Mouse (Mus musculus) spleen, embryonic (tissue): ENCODE data around the gene Pak1.

Source experiments
- CTCF ChIA-PET: fragments of 350-600 bp; sonication (Branson Sonifier 250); formaldehyde crosslinking; loops from one replicate; lab custom pipeline; 2022; lab: Charles Lee

Pak1 gene

GRCm38 (mm10) chr7:97788190-97788668 lies at the start of gene Pak1:
Gene Pak1, plus strand, starts transcription at chr7:97788541.
- CTCF ChIA-PET, result interaction anchor here (0.5 kb wide), 1 partner anchor 44 kb away, joined by 4 read pairs; no protein-coding TSS in a partner anchor

GRCm38 (mm10) chr7:97740948-97741347 lies 47.4 kb upstream of the Pak1 start:
- CTCF ChIA-PET, result no interaction called here

- CTCF ChIA-PET, result interaction anchor here (0.8 kb wide), 1 partner anchor 235 kb away, joined by 3 read pairs; no protein-coding TSS in a partner anchor
Observed at GRCm38 (mm10) chr7:97741756-97742291, 46.5 kb upstream of the Pak1 start.

DNA sequence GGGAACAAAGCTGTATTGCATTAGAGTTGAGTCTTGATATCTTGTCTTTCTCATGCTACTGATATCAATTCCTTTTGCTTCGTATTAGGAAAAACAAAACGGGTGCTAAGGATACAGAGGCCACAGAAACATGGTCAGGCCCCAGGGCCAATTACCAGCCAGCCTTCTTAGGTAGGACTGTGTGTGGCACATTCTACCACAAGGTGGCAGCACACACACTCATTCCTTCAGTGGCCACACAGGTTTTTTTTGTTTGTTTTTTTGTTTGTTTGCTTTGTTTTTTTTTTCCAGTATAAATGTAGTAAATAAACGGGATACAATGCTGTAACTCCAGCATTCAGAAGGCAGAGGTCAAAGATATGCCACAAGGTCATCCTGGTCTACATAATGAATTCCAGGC lies 43.0 kb upstream of the Pak1 start:
- CTCF ChIA-PET, result interaction anchor here (0.5 to 0.7 kb wide), 2 partner anchors 15 to 375 kb away, joined by 4 read pairs; no protein-coding TSS in a partner anchor

GRCm38 (mm10) chr7:97747176-97747707 lies 41.1 kb upstream of the Pak1 start:
- CTCF ChIA-PET, result interaction anchor here (0.7 to 1.1 kb wide), 2 partner anchors 373 to 503 kb away, joined by 3 to 4 read pairs; no protein-coding TSS in a partner anchor

DNA sequence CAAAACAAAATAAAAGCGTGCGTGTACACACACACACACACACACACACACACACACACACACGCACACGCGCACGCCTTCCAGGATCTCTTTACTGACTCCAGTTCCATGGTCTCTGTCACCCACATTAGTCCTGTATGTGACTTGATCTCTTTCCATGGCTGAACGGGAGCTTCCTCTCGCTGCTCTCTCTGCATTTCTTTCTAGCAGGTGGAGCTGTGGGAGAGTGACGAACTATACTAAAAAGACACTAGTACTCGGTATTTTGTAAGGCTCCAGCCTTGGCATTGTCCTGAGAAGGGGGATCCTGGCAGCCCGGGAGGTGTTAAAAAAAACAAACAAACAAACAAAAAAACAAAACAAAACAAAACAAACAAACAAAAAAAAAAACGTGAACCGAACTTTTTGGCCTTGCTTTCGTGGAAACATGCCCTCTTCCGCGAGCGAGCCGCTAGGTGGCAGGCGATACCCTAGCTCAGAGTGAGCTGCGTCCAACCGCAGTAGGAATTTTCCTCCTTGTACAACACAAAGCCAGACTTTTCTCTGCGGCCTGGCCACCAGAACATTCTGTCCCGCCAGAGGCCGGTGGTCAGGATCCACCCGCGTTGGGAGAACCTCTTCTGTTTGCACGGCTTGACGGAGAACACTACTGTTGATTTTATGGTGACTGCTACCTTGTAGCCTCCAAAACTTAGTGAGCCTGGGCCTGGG lies 40.4 kb upstream of the Pak1 start:
- CTCF ChIA-PET, result interaction anchor here (0.7 kb wide), 3 partner anchors 304 to 502 kb away, joined by 3 to 4 read pairs (median 3); no protein-coding TSS in a partner anchor

DNA sequence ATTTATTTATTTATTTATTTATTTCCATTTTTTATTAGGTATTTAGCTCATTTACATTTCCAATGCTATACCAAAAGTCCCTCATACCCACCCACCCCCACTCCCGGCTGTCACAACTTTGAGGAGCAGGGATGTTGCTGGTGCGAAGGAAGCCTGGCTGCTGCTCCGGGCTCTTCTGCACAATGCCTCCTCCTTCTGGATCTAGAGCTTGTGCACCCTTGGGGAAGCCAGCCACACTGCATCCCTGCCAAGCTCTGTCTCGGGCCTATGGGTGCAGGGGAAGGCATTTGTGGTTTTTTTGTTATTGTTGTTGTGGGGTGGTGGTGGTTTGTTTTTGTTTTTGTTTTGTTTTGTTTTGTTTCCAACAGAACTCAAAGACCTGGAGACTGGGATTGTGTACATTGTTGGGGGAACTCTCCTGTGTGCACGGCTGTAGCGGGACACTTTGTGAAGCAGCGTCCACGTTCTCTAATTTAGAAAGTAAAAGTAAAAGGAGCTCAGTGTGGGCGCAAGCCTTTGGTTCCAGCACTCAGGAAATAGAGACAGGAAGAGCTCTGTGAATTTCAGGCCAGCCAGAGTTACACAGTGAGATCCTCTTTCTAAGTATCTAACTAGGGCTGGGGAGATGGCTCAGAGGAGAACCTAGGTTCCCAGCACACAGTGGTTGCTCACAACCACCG lies 39.7 kb upstream of the Pak1 start:
- CTCF ChIA-PET, result interaction anchor here (0.5 to 0.9 kb wide), 3 partner anchors 43 to 304 kb away, joined by 4 to 8 read pairs (median 6); no protein-coding TSS in a partner anchor

DNA sequence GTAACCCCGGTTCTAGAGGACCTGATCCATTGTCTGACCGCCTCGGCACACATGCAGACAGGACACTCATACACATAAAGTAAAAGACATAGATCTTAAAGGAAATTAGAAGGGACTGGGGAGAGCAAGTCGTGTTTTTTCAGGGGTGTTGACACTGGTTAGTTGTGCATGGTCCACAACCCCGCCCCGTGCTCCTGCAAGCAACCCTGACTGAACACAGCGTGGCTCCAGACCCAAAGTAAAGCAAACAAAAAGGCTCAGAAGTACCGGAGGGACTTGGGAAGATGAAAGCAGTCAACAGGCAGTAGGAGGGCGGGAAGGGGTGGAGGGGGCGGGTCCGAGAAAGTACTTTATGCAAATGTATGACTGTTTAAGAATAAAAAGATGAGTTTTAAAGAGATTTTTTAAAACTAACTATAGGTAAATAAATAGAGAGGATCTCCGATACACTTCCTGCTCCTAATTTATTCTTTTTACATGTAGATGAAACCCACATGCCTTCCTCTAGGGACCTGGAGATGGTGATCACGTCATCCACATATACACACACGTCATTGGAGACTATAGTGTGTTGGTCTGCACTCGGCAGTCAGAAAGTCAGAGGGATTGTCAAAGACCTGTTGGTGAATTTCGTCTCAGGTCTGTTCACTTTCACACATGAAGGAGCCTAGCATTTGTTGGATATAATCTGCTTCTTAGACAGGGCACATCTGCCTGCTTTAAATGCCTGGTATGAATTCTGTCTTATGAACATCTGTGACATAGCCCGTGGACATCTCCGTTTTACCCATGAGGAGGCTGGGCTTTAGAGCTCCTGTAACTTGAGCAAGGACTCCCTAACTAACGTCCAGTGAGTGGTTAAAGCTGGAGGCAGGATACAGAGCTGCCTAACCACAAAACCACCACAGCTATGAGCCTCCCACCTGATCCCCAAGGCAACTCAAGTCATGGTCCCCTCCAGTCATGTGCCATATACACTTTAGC lies 38.8 kb upstream of the Pak1 start:
- CTCF ChIA-PET, result interaction anchor here (0.5 to 0.9 kb wide), 2 partner anchors 42 to 82 kb away, joined by 6 to 8 read pairs; no protein-coding TSS in a partner anchor

DNA sequence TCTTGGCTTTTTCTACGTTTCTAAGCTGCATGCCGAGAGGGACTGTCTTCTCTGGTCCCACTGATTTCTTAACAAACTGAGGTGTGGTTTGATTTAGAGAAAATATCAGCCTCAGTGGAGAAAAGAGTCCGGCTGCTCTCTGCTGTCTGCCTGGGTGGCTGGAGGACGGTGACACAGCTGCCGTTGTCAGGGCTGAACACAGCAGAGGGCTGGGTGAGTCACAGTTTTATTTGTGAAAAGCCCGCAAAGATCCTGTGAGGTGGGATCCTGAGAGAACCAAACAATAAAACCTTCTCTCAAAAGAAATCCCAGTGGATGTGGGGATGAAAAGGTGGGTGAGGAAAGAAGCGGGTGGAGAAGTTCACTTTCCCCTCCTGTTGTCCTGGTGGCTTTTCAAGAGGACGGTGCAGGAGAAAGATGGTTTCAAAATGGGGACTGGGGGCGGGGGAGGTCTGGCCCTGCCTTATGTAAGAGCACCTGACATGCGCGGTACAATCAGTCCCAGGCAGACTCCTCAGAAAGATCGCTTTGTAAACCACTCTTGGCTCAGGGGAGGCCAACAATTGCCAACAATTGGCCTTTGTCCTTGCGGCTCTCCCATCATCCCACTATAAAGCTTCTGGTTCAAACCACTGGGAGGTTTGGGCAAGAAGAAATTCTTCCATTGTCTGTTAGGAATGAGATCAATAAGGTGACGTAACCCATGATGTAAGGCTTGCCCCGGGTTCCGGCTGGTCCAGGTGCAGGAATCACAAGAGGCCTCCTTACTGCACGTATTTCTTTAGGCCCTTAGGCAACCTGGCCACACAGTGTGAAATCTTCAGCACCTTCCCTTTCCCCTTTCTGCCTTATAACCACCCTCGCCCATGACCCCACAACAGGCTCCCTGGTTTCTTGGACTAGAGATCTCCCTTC lies 31.1 kb upstream of the Pak1 start:
- CTCF ChIA-PET, result no interaction called here

- CTCF ChIA-PET, result no interaction called here
Observed at GRCm38 (mm10) chr7:97764591-97764990, 23.8 kb upstream of the Pak1 start.

DNA sequence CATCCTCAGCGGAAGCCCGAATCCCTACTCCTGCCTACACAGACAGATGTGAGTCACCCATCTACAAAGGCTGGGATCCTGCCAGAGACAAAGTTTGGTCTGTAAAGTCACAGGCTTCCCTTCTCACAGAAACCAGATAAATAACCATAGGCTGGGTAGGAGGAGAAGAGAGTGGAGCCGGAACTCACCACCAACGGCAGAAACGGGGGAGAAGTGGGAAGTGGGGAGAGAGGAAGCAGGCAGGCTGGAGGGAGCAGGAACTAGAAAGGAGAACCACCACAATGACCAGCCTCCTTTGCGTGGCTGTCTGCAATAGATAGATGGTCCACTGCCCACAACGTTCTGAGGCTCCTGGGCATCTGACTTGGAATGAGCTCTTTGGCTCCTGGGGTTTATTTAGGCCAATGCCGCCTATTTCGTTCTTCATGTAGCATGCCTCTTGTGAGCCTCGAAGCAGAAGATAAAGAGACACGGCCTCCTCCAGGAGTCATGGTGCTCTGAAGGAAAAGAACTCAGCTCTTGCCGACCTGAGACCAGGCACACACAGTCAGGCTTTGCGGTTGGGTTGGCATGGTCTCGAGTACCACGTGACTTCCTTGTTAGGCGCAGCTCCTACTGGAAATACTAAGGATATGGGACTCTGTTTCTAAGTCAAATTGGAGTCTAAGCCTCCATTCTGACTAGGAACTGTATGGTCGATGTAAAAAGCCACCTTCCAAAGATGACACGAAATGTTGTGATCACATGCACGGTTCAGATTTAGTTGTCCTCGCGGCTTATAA lies 23.0 kb upstream of the Pak1 start:
- CTCF ChIA-PET, result no interaction called here

DNA sequence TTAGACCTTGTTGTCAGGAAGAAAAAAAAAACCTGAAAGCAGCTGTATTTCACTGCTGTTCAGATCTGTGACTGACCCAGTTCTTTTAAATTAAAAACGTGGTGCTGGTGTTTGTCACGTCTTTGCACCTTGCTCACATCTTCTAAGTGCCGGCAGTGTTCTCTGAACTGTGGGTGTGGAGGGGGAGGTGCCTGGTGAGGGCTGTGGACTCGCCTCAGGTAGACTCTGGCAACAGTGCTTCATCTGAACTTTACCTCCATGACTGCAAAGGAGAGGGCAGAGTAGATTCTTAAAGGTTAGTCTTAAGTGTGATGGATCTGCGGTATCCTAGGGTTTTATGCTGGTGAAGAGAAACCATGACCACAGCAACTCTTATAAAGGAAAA lies 22.4 kb upstream of the Pak1 start:
- CTCF ChIA-PET, result no interaction called here

- CTCF ChIA-PET, result no interaction called here
Observed at GRCm38 (mm10) chr7:97766406-97767166, 21.8 kb upstream of the Pak1 start.

- CTCF ChIA-PET, result no interaction called here
Observed at GRCm38 (mm10) chr7:97767841-97768240, 20.5 kb upstream of the Pak1 start.

- CTCF ChIA-PET, result interaction anchor here (0.5 to 0.7 kb wide), 2 partner anchors 761 to 764 kb away, joined by 3 to 11 read pairs; no protein-coding TSS in a partner anchor
Observed at GRCm38 (mm10) chr7:97769020-97769419, 19.3 kb upstream of the Pak1 start.

DNA sequence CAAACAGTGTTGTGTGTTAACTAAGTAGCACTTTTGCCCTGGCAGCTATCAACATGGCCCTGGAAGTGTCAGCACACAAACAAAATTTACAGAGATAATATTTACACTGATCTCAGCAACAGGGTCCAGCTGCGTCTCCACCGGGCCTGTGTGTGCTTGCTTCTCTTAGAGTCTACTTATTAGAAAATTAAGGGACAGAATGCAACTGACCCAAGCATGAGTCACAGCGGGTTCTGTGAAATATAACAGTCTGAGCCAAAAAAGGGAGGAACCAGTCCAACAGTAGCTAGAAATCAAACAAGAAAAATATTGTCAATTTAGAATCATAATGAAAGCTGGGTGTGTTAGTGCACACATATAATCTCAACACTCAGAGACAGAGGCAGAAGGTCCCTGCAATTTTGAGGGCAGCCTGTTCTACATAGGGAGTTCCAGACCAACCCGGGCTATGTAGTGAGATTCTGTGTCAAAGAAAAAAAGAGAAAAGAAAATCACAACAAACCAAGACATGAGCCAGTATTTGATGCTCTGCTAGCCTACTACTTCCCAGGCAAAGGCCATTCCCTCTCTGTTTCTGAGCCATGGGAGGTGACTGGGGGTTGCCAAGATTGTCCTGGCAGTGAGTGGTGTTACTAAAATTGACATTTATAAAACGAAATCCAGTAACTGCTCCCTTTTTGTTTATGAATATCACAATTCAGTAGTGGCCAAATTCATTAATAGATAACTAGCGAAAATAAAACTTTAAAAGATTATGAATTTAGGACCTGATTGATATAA lies 17.3 kb upstream of the Pak1 start:
- CTCF ChIA-PET, result no interaction called here

DNA sequence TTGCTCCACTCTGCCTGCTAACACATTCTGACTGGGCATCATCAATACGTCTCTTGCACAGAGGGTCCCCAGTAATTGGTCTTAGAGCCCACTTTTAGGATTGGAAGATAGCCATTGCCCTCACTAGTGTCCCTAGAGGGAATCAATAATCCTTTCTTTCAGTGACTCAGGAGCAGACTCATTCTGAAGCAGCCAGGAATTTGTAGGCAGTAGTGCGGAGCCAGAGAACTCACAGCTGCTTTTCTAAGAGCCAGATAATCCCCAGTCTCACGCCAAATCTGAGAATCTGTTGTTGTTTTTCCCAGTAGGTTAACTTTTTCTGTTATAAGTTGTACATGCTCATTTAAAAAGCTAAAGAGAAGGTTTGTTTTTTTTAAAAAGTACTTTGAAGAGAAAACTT lies 13.0 kb upstream of the Pak1 start:
- CTCF ChIA-PET, result interaction anchor here (0.6 kb wide), 1 partner anchor 36 kb away, joined by 3 read pairs; no protein-coding TSS in a partner anchor
